Mouse (Mus musculus) forebrain, embryonic 11.5 days (tissue): Measurements from ENCODE around the gene Commd2. TPM values are rescaled to one million over a fixed set of nuclear protein-coding genes. Genes with fewer than 3 reads are reported as not detected.
A peak's percentile ranks its signal among the peaks of the same experiment; 100 is the strongest.

Experiments used
- ATAC-seq: fragments of 200-750 bp; cut with Nextera tagmentation; replicated peaks from 2 replicates; pipeline ENCODE4 v1.8.0; 2017; ENCODE audit warnings: moderate TSS enrichment; ENCODE audit not compliant: low FRiP score
- DNase-seq: peaks from one replicate; pipeline ENCODE4 v3.0.0-alpha.2; 2017; ENCODE audit warnings: low spot score
- H3K27ac ChIP-seq: fragments of 300-500 bp; sonication (generic); 2 replicates; pipeline ENCODE4 v1.5.1; 2014; ENCODE audit warnings: low read depth, low read length
- H3K27me3 ChIP-seq: fragments of 300-500 bp; sonication (generic); 2 replicates; pipeline ENCODE4 v1.6.1; 2014; ENCODE audit warnings: mild to moderate bottlenecking, low read length, mixed read lengths; ENCODE audit not compliant: control insufficient read depth, insufficient read depth
- H3K36me3 ChIP-seq: fragments of 300-500 bp; sonication (generic); 2 replicates; pipeline ENCODE4 v1.6.1; 2014; ENCODE audit warnings: mild to moderate bottlenecking, low read length, moderate library complexity, mixed read lengths; ENCODE audit not compliant: control insufficient read depth, insufficient read depth
- H3K4me1 ChIP-seq: fragments of 300-500 bp; sonication (generic); replicated peaks from 2 replicates; pipeline ENCODE4 v1.6.1; 2014; ENCODE audit warnings: low read length, mixed read lengths; ENCODE audit not compliant: control insufficient read depth, insufficient read depth
- H3K4me2 ChIP-seq: fragments of 300-500 bp; sonication (generic); 2 replicates; pipeline ENCODE4 v1.6.1; 2014; ENCODE audit warnings: low read depth, mild to moderate bottlenecking, low read length, moderate library complexity, mixed read lengths; ENCODE audit not compliant: severe bottlenecking
- H3K4me3 ChIP-seq: fragments of 300-500 bp; sonication (generic); 2 replicates; pipeline ENCODE4 v1.5.1; 2014; ENCODE audit warnings: low read depth, low read length
- H3K9ac ChIP-seq: fragments of 300-500 bp; sonication (generic); 2 replicates; pipeline ENCODE4 v1.6.1; 2014; ENCODE audit warnings: low read length
- H3K9me3 ChIP-seq: fragments of 300-500 bp; sonication (generic); 2 replicates; pipeline ENCODE4 v1.6.1; 2016; ENCODE audit warnings: low read length, mixed read lengths; ENCODE audit not compliant: control insufficient read depth
- WGBS: fragments of 180-500 bp; shearing (Covaris S2); extraction: QIAGEN DNeasy Blood & Tissue Kit; methylation state at CpG from one replicate; pipeline ENCODE4 v1.1.7; 2014; 5-methylcytosine and 5-hydroxymethylcytosine counted together
- polyA plus RNA-seq: library from polyadenylated mRNA; unstranded; fragments of >200 nt; fragmentation: Nextera tagmentation; extraction: Ambion mirVana; gene quantifications from 2 replicates; pipeline ENCODE4 v1.2.1, GENCODE M21; 2014

Commd2 gene
- 80.8 and 95.4 TPM in 2 replicates for polyA plus RNA-seq

DNA sequence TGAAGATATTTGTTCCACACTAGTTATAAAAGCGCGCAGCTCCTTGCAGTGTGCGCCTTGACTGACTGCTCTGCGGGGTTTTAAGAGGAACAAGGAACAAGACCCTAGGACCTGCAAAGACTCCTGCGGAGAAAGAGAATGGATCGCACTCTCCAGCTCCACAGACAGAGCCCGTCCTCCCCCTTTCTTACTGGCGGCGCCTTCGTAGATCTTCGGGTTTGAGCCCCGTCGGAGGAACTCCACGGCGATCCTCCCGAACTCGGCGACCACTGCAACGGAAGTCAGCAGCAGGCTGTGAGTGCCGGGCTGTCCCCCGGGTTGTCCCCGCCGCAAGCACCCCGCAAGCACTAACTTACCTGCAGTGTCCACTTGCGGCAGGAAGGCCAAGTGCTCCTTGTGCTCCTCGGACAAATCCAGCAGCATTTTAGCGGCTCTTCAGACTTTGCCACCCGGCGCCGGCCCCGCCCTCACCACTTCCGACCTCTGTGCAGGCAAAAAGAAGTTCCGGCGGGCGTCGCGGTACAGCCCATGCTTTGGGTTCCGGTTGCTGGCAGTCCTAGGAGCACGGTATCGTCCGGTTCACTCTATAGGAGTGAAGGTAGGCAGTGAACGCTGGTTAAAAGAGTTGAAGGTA, at the start of gene Commd2:
Commd2 (minus strand) TSS at position 485 of the 634 bp plus-strand sequence.
- DNase-seq, result peak; percentile 93
- Histone ChIP-seq H3K9me3 (no peaks in the 10 kb centered on the region), H3K27me3 (no peaks in the 10 kb centered on the region), H3K4me1 (no peaks in the 10 kb centered on the region; the same call in 1 of the 2 replicates), H3K4me3 (peak within 1 kb of the TSS; percentile 76), H3K36me3 (no peaks in the 10 kb centered on the region), H3K27ac (peak within 1 kb of the TSS; percentile 73), H3K4me2 (peak within 1 kb of the TSS; percentile 71), H3K9ac (peak within 1 kb of the TSS; percentile 77)
- under 1% methylated on average over 42 of the region's 42 CpGs for WGBS
- ATAC-seq, result peak; percentile 98

DNA sequence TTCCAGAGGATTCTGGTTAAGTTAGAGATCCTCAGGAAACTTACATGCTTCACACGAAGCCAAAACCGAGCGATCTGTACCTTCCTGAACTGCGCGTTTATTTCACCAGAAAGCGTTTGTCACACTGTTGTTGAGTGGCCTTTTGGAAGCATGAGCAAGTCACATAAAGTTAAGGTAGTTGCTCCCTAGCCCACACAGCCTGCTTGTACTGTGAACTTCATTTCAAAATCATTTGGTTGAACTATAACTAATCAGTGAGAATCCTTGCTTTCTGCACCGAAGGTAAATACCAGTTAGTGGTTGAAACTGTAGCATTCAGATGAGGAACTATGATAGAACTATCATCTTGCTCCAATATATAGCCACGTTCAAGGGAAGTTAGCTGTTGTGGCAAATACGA, 45.3 kb upstream of the Commd2 start:
- Histone ChIP-seq H3K4me3 (no peak overlapping the region), H3K9ac (no peak overlapping the region), H3K36me3 (no peaks in the 10 kb centered on the region), H3K4me1 (no peaks in the 10 kb centered on the region), H3K27ac (no peak overlapping the region), H3K9me3 (no peaks in the 10 kb centered on the region), H3K27me3 (no peaks in the 10 kb centered on the region), H3K4me2 (no peak overlapping the region)
- 95% methylated on average over 9 of the region's 9 CpGs for WGBS
- no peak for DNase-seq
- ATAC-seq, result no peak

- Histone ChIP-seq H3K4me3 (no peak overlapping the region), H3K27me3 (no peaks in the 10 kb centered on the region), H3K4me2 (no peak overlapping the region), H3K27ac (no peak overlapping the region), H3K9me3 (no peaks in the 10 kb centered on the region), H3K9ac (no peak overlapping the region), H3K4me1 (no peaks in the 10 kb centered on the region), H3K36me3 (no peaks in the 10 kb centered on the region)
- ATAC-seq (no peak), DNase-seq (no peak)
- WGBS, result 95% methylated on average over 4 of the region's 4 CpGs
Measured at GRCm38 (mm10) chr3:57696249-57696648, 44.7 kb upstream of the Commd2 start.

- no peak within 1 kb of the TSS for H3K27ac ChIP-seq
- no peak within 1 kb of the TSS for H3K4me2 ChIP-seq
- no peaks in the 10 kb centered on the region for H3K27me3 ChIP-seq
- no peaks in the 10 kb centered on the region for H3K9me3 ChIP-seq
- H3K36me3 ChIP-seq, result no peaks in the 10 kb centered on the region
- no peaks in the 10 kb centered on the region for H3K4me1 ChIP-seq
- DNase-seq, result no peak
- 76% methylated on average over 2 of the region's 2 CpGs for WGBS
- ATAC-seq, result no peak
- H3K4me3 ChIP-seq, result no peak within 1 kb of the TSS
- H3K9ac ChIP-seq, result no peak within 1 kb of the TSS
Measured at GRCm38 (mm10) chr3:57692719-57693118, 41.2 kb upstream of the Commd2 start, which contains the start of gene Ankub1. Ankub1 (minus strand) TSS chr3:57692799.

DNA sequence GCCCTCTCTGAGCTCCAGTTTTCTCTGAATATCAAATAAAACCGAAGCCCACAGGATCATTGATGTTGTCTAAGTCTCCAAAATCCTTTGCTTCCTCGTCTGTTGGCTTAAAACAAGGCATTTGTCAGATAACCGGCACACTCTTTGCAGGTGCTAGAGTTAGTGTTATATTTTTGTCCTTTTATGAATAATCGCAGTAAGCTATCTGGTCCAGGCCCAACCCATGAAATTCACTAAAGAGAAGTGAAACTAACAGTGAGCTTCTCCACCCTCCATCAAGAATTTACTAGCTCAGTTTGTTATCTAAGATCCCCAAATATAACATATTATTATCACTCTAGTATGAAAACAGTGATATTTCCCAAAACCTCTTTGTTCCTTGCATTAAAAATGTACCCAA, 40.3 kb upstream of the Commd2 start:
- Histone ChIP-seq H3K9ac (no peak overlapping the region), H3K27me3 (no peaks in the 10 kb centered on the region), H3K27ac (no peak overlapping the region), H3K36me3 (no peaks in the 10 kb centered on the region), H3K4me2 (no peak overlapping the region), H3K4me1 (no peaks in the 10 kb centered on the region), H3K4me3 (no peak overlapping the region), H3K9me3 (no peaks in the 10 kb centered on the region)
- ATAC-seq (no peak), DNase-seq (no peak)
- 89% methylated on average over 4 of the region's 4 CpGs for WGBS

GRCm38 (mm10) chr3:57677786-57678185, 26.3 kb upstream of the Commd2 start:
- no peak overlapping the region for H3K9ac ChIP-seq
- no peak for ATAC-seq

DNA sequence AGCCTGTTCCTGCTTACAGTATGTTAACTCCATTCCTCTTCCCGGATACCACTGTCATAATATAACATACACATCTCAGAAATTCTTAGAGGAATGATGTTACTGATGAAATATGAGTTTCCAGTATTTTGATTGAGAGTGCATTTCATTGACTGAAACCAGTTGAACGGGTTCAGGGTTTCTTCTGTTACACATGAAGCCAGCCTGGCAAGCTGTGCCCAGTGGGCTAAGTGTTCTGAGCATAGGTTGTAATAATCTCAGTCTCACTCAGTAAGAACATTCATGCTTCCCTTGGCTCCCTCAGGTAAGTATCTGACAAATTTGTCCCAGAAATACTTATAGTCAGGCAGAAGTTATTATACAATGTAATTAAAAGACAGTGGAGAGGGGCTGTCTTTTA, 22.6 kb upstream of the Commd2 start:
- H3K4me2 ChIP-seq, result no peak overlapping the region
- ATAC-seq, result no peak
- 87% methylated on average over 2 of the region's 2 CpGs for WGBS

More at GRCm38 (mm10) chr3:57677786-57678185, 26.3 kb upstream of the Commd2 start:
- Histone ChIP-seq H3K4me3 (no peak overlapping the region), H3K27me3 (no peaks in the 10 kb centered on the region), H3K9me3 (no peaks in the 10 kb centered on the region), H3K36me3 (no peaks in the 10 kb centered on the region), H3K4me1 (no peaks in the 10 kb centered on the region), H3K27ac (no peak overlapping the region), H3K4me2 (no peak overlapping the region)
- DNase-seq, result no peak

GRCm38 (mm10) chr3:57673586-57673985, 22.1 kb upstream of the Commd2 start:
- no peak for ATAC-seq
- no peak overlapping the region for H3K4me2 ChIP-seq
- no peak for DNase-seq
- no peaks in the 10 kb centered on the region for H3K9me3 ChIP-seq
- H3K9ac ChIP-seq, result no peak overlapping the region
- 88% methylated on average over 4 of the region's 4 CpGs for WGBS
- H3K36me3 ChIP-seq, result no peaks in the 10 kb centered on the region
- H3K4me3 ChIP-seq, result no peak overlapping the region
- H3K27ac ChIP-seq, result no peak overlapping the region
- H3K27me3 ChIP-seq, result no peaks in the 10 kb centered on the region
- H3K4me1 ChIP-seq, result no peaks in the 10 kb centered on the region

More for the DNA sequence above, 22.6 kb upstream of the Commd2 start:
- Histone ChIP-seq H3K27me3 (no peaks in the 10 kb centered on the region), H3K9me3 (no peaks in the 10 kb centered on the region), H3K4me1 (no peaks in the 10 kb centered on the region), H3K36me3 (no peaks in the 10 kb centered on the region), H3K27ac (no peak overlapping the region), H3K4me3 (no peak overlapping the region), H3K9ac (no peak overlapping the region)
- no peak for DNase-seq
